Mouse (Mus musculus): Measurements from ENCODE around the gene Ifngr2. TPM values are rescaled to one million over a fixed set of nuclear protein-coding genes. Genes with fewer than 3 reads are reported as not detected.

Gene Ifngr2
- 43.9 and 54.5 TPM in 2 replicates for polyA plus RNA-seq (2012; rRNA removed)

GRCm38 (mm10) chr16:91546836-91547741 lies at the start of gene Ifngr2:
Gene Ifngr2 (plus strand): TSS chr16:91547072.

GRCm38 (mm10) chr16:91597672-91598010 lies 50.8 kb downstream of the Ifngr2 start, which contains the start of gene Tmem50b:
Gene Tmem50b (minus strand): TSS chr16:91597800.

Other genes starting within 250 kb of the Ifngr2 start
- 56.2 and 95.5 TPM in 2 replicates for gene Ifnar2, start 174.3 kb upstream of the Ifngr2 start, polyA plus RNA-seq (2012; rRNA removed)
- not detected in 2 replicates for gene Gm21970, start 155.4 kb upstream of the Ifngr2 start, polyA plus RNA-seq (2012; rRNA removed)
- 29.5 and 31.5 TPM in 2 replicates for gene Il10rb, start 140.9 kb upstream of the Ifngr2 start, polyA plus RNA-seq (2012; rRNA removed)
- gene Ifnar1, start 61.8 kb upstream of the Ifngr2 start, polyA plus RNA-seq (2012; rRNA removed) = 23.3 and 28.8 TPM in 2 replicates
- gene Tmem50b, start 50.7 kb downstream of the Ifngr2 start, polyA plus RNA-seq (2012; rRNA removed) = 28.4 and 31.9 TPM in 2 replicates
- gene Dnajc28, start 72.0 kb downstream of the Ifngr2 start, polyA plus RNA-seq (2012; rRNA removed) = 0.98 and 1.2 TPM in 2 replicates
- 35.5 and 39.4 TPM in 2 replicates for gene Gart, start 99.9 kb downstream of the Ifngr2 start, polyA plus RNA-seq (2012; rRNA removed)
- 159 and 204 TPM in 2 replicates for gene Son, start 100.4 kb downstream of the Ifngr2 start, polyA plus RNA-seq (2012; rRNA removed)
- 10.8 and 11.0 TPM in 2 replicates for gene Donson, start 141.7 kb downstream of the Ifngr2 start, polyA plus RNA-seq (2012; rRNA removed)
- 21.1 and 28.3 TPM in 2 replicates for gene Cryzl1, start 181.9 kb downstream of the Ifngr2 start, polyA plus RNA-seq (2012; rRNA removed)
- 40.4 and 41.9 TPM in 2 replicates for gene Itsn1, start 182.2 kb downstream of the Ifngr2 start, polyA plus RNA-seq (2012; rRNA removed)

Measured in ovary, adult 2 months (tissue).